24 mouse cellular contexts compared by ENCODE assay signal in the genomic region with DNA sequence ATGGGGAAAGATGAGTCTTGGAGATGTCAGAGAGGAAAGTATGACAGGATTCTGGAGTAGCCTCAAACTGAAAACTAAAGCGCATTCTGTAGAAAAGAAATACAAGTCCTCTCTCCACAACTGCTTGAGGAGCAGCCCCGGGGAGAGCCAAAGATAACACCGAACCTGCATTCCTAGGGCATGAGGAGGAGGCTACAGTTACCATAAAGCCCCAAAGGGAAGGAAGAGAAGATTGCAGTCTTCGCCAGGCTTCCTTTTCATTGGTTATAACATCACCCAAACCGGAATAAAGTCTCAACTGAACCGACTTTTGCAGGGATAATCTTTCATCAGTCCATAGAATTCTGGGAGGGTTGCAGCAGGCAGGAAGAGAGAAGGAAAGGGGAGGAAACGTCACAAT. TPM values are rescaled to one million over a fixed set of nuclear protein-coding genes. Genes with fewer than 3 reads are reported as not detected.
A peak's percentile ranks its signal among the peaks of the same experiment; 100 is the strongest.
DNase-seq lines count a peak whose midpoint lies in the region; ATAC-seq and TF ChIP-seq lines count a peak whose summit lies in the region.
"Had no signal": no experiment of that assay in that cellular context is flagged by ENCODE, and none has a peak within 500 bp of the region (broad histone marks: within the 10 kb centered on the region; RNA-seq: fewer than 3 reads in every experiment).

No protein-coding gene starts in this region.

- 0 out of 2 replicates have a peak, but pooled peaks have one; percentile 27 for ATAC-seq in kidney, embryonic 16.5 days (ENCODE audit: low FRiP score, low TSS enrichment)
- ATAC-seq in heart, embryonic 14.5 days (ENCODE audit: insufficient number of reproducible peaks, insufficient read depth, low FRiP score, low read depth) = peak; percentile 66; the same call in 1 of the 2 replicates
- ATAC-seq: intestine, embryonic 15.5 days had no signal

- TF ChIP-seq CTCF in kidney, adult 2 months (conservative IDR thresholded peaks at IDR 0.05; ENCODE audit: insufficient read depth, insufficient read length, low read depth, low read length) = no peak
- no peak for TF ChIP-seq CTCF in embryonic fibroblast, embryonic 13.5 days (IDR thresholded peaks at IDR 0.05; ENCODE audit: borderline replicate concordance, insufficient read depth, low read length)
- TF ChIP-seq CTCF in olfactory bulb, adult 2 months (IDR thresholded peaks at IDR 0.05; ENCODE audit: insufficient read depth, low read depth, low read length) = no peak
- TF ChIP-seq CTCF in layer of hippocampus, adult 2 months (conservative IDR thresholded peaks at IDR 0.05) = no peak

- H3K27ac ChIP-seq in kidney, embryonic 16.5 days (ENCODE audit: low read length) = no peak overlapping the region
- H3K27ac ChIP-seq in kidney, adult 2 months (ENCODE audit: insufficient read depth, low read depth, low read length) = no peak overlapping the region
- peak overlapping the region; percentile 81 for H3K27ac ChIP-seq in embryonic fibroblast, embryonic 13.5 days (ENCODE audit: insufficient read depth, low read length)
- H3K27ac ChIP-seq in heart, embryonic 14.5 days (replicated peaks in 1 of 2; ENCODE audit: control insufficient read depth in 1 of 2, insufficient read depth in 1 of 2, low read depth in 2 of 2, low read length in 2 of 2) = peak overlapping the region; percentile 2 to 61
- H3K27ac ChIP-seq in olfactory bulb, adult 2 months (ENCODE audit: insufficient read depth, low read depth, low read length) = peak overlapping the region; percentile 46; the same call in 1 of the 2 replicates
- H3K27ac ChIP-seq in layer of hippocampus, adult 2 months = no peak overlapping the region
- H3K27ac ChIP-seq: embryonic facial prominence, embryonic 13.5 days; forebrain, embryonic 12.5 days; hindbrain, embryonic 14.5 days; intestine, embryonic 15.5 days; limb, embryonic 15.5 days; liver, embryonic 15.5 days; midbrain, embryonic 12.5 days; neural tube, embryonic 13.5 days; stomach, embryonic 15.5 days had no signal

- no peak overlapping the region for H3K9ac ChIP-seq in kidney, embryonic 16.5 days (replicated peaks; ENCODE audit: low read length)
- no peak overlapping the region for H3K9ac ChIP-seq in heart, embryonic 14.5 days (ENCODE audit: low read length)
- H3K9ac ChIP-seq: embryonic facial prominence, embryonic 13.5 days; forebrain, embryonic 12.5 days; hindbrain, embryonic 14.5 days; intestine, embryonic 15.5 days; limb, embryonic 15.5 days; liver, embryonic 15.5 days; midbrain, embryonic 12.5 days; neural tube, embryonic 13.5 days; stomach, embryonic 15.5 days had no signal

- no peak overlapping the region for H3K4me2 ChIP-seq in kidney, embryonic 16.5 days (replicated peaks; ENCODE audit: low read depth, low read length)
- peak overlapping the region; percentile 40 for H3K4me2 ChIP-seq in heart, embryonic 14.5 days (ENCODE audit: low read length)
- H3K4me2 ChIP-seq: embryonic facial prominence, embryonic 13.5 days; forebrain, embryonic 12.5 days; hindbrain, embryonic 14.5 days; intestine, embryonic 15.5 days; limb, embryonic 15.5 days; liver, embryonic 15.5 days; midbrain, embryonic 12.5 days; neural tube, embryonic 13.5 days; stomach, embryonic 15.5 days had no signal

- DNase-seq in kidney, adult 2 months = no peak
- no peak for DNase-seq in layer of hippocampus, adult 2 months (ENCODE audit: low spot score in 2 of 2)
- DNase-seq in layer of hippocampus, adult 8-10 months (ENCODE audit: low spot score in 2 of 2) = no peak
- DNase-seq: adrenal gland, postnatal 14 days; cerebellum, adult 9-11 months; gastrocnemius, postnatal 10 days; layer of hippocampus, postnatal 36 days had no signal

- H3K9me3 ChIP-seq in kidney, embryonic 16.5 days (ENCODE audit: low read length) = no peaks in the 10 kb centered on the region
- no peaks in the 10 kb centered on the region for H3K9me3 ChIP-seq in heart, embryonic 14.5 days (ENCODE audit: control insufficient read depth, low read length)
- H3K9me3 ChIP-seq: embryonic facial prominence, embryonic 13.5 days; forebrain, embryonic 12.5 days; intestine, embryonic 15.5 days; limb, embryonic 15.5 days; liver, embryonic 15.5 days; midbrain, embryonic 12.5 days; neural tube, embryonic 13.5 days; stomach, embryonic 15.5 days had no signal

- no peaks in the 10 kb centered on the region for H3K36me3 ChIP-seq in kidney, embryonic 16.5 days (ENCODE audit: insufficient read depth, low read length)
- H3K36me3 ChIP-seq in kidney, adult 2 months (ENCODE audit: control insufficient read depth, insufficient read depth, low read length) = no peaks in the 10 kb centered on the region
- H3K36me3 ChIP-seq in heart, embryonic 14.5 days (ENCODE audit: control insufficient read depth, insufficient read depth, low read length) = no peaks in the 10 kb centered on the region
- H3K36me3 ChIP-seq: embryonic facial prominence, embryonic 13.5 days; forebrain, embryonic 12.5 days; intestine, embryonic 15.5 days; limb, embryonic 15.5 days; liver, embryonic 15.5 days; midbrain, embryonic 12.5 days; neural tube, embryonic 13.5 days; stomach, embryonic 15.5 days had no signal

- no peaks in the 10 kb centered on the region for H3K27me3 ChIP-seq in kidney, embryonic 16.5 days (ENCODE audit: insufficient read depth, low read length)
- 0 out of 2 replicates have a peak, but pooled peaks cover 1% of the 10 kb centered on the region for H3K27me3 ChIP-seq in kidney, adult 2 months (replicated peaks; ENCODE audit: control insufficient read depth, insufficient read depth, low read length)
- H3K27me3 ChIP-seq in heart, embryonic 14.5 days (ENCODE audit: control insufficient read depth, insufficient read depth, low read length) = no peaks in the 10 kb centered on the region
- H3K27me3 ChIP-seq: embryonic facial prominence, embryonic 13.5 days; intestine, embryonic 15.5 days; limb, embryonic 15.5 days; liver, embryonic 15.5 days; midbrain, embryonic 12.5 days; neural tube, embryonic 13.5 days; stomach, embryonic 15.5 days had no signal

- no peak for TF ChIP-seq POLR2A in kidney, adult 2 months (IDR thresholded peaks at IDR 0.05; ENCODE audit: low read depth, low read length)
- no peak for TF ChIP-seq POLR2A in embryonic fibroblast, embryonic 13.5 days (IDR thresholded peaks at IDR 0.05; ENCODE audit: low read depth, low read length)
- TF ChIP-seq POLR2A in olfactory bulb, adult 2 months (IDR thresholded peaks at IDR 0.05; ENCODE audit: insufficient read depth, low read depth, low read length) = no peak

- H3K4me1 ChIP-seq in kidney, embryonic 16.5 days (ENCODE audit: insufficient read depth, low read length) = no peaks in the 10 kb centered on the region
- no peaks in the 10 kb centered on the region for H3K4me1 ChIP-seq in kidney, adult 2 months (ENCODE audit: control insufficient read depth, insufficient read depth, low read length)
- H3K4me1 ChIP-seq in embryonic fibroblast, embryonic 13.5 days (ENCODE audit: control insufficient read depth, insufficient read depth, low read length) = 0 out of 2 replicates have a peak, but pooled peaks cover 2% of the 10 kb centered on the region
- peaks cover 0 to 6% of the 10 kb centered on the region in 2 experiments; a peak in 2 of 4 replicates for H3K4me1 ChIP-seq in heart, embryonic 14.5 days (ENCODE audit: control insufficient read depth in 2 of 2, insufficient read depth in 2 of 2, low read length in 2 of 2)
- H3K4me1 ChIP-seq in olfactory bulb, adult 2 months (ENCODE audit: control insufficient read depth, insufficient read depth, low read length) = peaks cover 12% of the 10 kb centered on the region
- H3K4me1 ChIP-seq: embryonic facial prominence, embryonic 13.5 days; forebrain, embryonic 12.5 days; intestine, embryonic 15.5 days; limb, embryonic 15.5 days; liver, embryonic 15.5 days; midbrain, embryonic 12.5 days; neural tube, embryonic 13.5 days; stomach, embryonic 15.5 days had no signal

- 51% methylated on average over 7 of the region's 7 CpGs for WGBS in kidney, embryonic 16.5 days
- WGBS in kidney, adult 2 months = 47% methylated on average over 7 of the region's 7 CpGs
- WGBS in heart, embryonic 14.5 days = 25% methylated on average over 7 of the region's 7 CpGs
- WGBS in olfactory bulb, adult 2 months = 32% methylated on average over 7 of the region's 7 CpGs

- no peak overlapping the region for H3K4me3 ChIP-seq in kidney, embryonic 16.5 days (ENCODE audit: low read length)
- no peak overlapping the region for H3K4me3 ChIP-seq in kidney, adult 2 months (ENCODE audit: insufficient read depth, low read depth, low read length)
- no peak overlapping the region for H3K4me3 ChIP-seq in embryonic fibroblast, embryonic 13.5 days (ENCODE audit: insufficient read depth, low read length)
- no peak overlapping the region for H3K4me3 ChIP-seq in heart, embryonic 14.5 days (ENCODE audit: control insufficient read depth in 1 of 2, insufficient read depth in 1 of 2, low read depth in 1 of 2, low read length in 2 of 2)
- H3K4me3 ChIP-seq in olfactory bulb, adult 2 months (ENCODE audit: insufficient read depth, low read depth, low read length) = no peak overlapping the region
- H3K4me3 ChIP-seq in layer of hippocampus, adult 2 months = no peak overlapping the region
- H3K4me3 ChIP-seq: embryonic facial prominence, embryonic 13.5 days; forebrain, embryonic 12.5 days; intestine, embryonic 15.5 days; limb, embryonic 15.5 days; liver, embryonic 15.5 days; midbrain, embryonic 12.5 days; neural tube, embryonic 13.5 days; stomach, embryonic 15.5 days had no signal

RNA-seq across cellular contexts. Expression of gene Dlx6, which starts 32.7 kb away (rescaled TPM):
- not detected in 2 replicates for polyA plus RNA-seq in kidney, embryonic 16.5 days (2015; fragmentation: Nextera tagmentation; extraction: Ambion mirVana)
- polyA plus RNA-seq in kidney, adult 2 months (2012; rRNA removed) = not detected in 2 replicates
- 1.0 TPM in 1 of 2 replicates, not detected in the other for polyA plus RNA-seq in embryonic fibroblast, embryonic 13.5 days (2011; ENCODE audit: insufficient read length, low read depth, missing spikeins)
- not detected in 2 replicates for polyA plus RNA-seq in heart, embryonic 14.5 days (2014; fragmentation: Nextera tagmentation; extraction: Ambion mirVana)
- not detected in 2 replicates for polyA plus RNA-seq in olfactory bulb, adult 2 months (2012; ENCODE audit: insufficient read depth, insufficient read length, low replicate concordance, missing spikeins)
- 1 to 10 TPM; 7.5 to 8.5 TPM for total RNA-seq in layer of hippocampus, adult 2 months (2021)
- 1 to 10 TPM; 5.4 to 8.7 (median 6.5) TPM for total RNA-seq in layer of hippocampus, adult 8-10 months (2022)
- total RNA-seq: adrenal gland, postnatal 14 days; heart, postnatal 14 days had no signal
- polyA plus RNA-seq: hindbrain, embryonic 14.5 days; kidney, embryonic 14.5 days; large intestine, adult 2 months; liver, embryonic 15.5 days; lung, embryonic 16.5 days; neural tube, embryonic 13.5 days had no signal

RNA-seq across cellular contexts. Expression of gene Dlx5, which starts 51.4 kb away (rescaled TPM):
- 0.22 and 0.47 TPM in 2 replicates for polyA plus RNA-seq in kidney, embryonic 16.5 days (2015; fragmentation: Nextera tagmentation; extraction: Ambion mirVana)
- not detected in 2 replicates for polyA plus RNA-seq in kidney, adult 2 months (2012; rRNA removed)
- 0.62 and 1.2 TPM in 2 replicates for polyA plus RNA-seq in embryonic fibroblast, embryonic 13.5 days (2011; ENCODE audit: insufficient read length, low read depth, missing spikeins)
- 1.3 TPM in 2 replicates for polyA plus RNA-seq in heart, embryonic 14.5 days (2014; fragmentation: Nextera tagmentation; extraction: Ambion mirVana)
- polyA plus RNA-seq in olfactory bulb, adult 2 months (2012; ENCODE audit: insufficient read depth, insufficient read length, low replicate concordance, missing spikeins) = not detected in 2 replicates
- total RNA-seq in layer of hippocampus, adult 2 months (2021) = 1 to 10 TPM; 4.3 to 6.1 TPM
- 1 to 10 TPM; 3.8 to 6.0 (median 4.7) TPM for total RNA-seq in layer of hippocampus, adult 8-10 months (2022)
- polyA plus RNA-seq: hindbrain, embryonic 14.5 days; liver, embryonic 15.5 days had no signal

Comparison
In these comparisons a context has a peak if more than half of its experiments do, and no peak if none do; other contexts are left out.
1. H3K27ac ChIP-seq: peak in embryonic fibroblast, embryonic 13.5 days (single experiment), heart, embryonic 14.5 days (2 of 2) and olfactory bulb, adult 2 months (single experiment); none in kidney, embryonic 16.5 days (single experiment), kidney, adult 2 months (single experiment) and layer of hippocampus, adult 2 months (single experiment).